Comparison of ENCODE assay signal across 24 mouse cellular contexts in genomic region chr14:68189876-68190275, GRCm38 (mm10).
DNase-seq lines count a peak whose midpoint lies in the region; ATAC-seq lines count a peak whose summit lies in the region.
"Had no signal": no experiment of that assay in that cellular context is flagged by ENCODE, and none has a peak within 500 bp of the region (broad histone marks: within the 10 kb centered on the region; RNA-seq: fewer than 3 reads in every experiment).

No protein-coding gene starts in this region.

- WGBS in hindbrain, embryonic 12.5 days: 57% methylated on average over 4 of the region's 4 CpGs
- WGBS in hindbrain, embryonic 14.5 days: 44% methylated on average over 4 of the region's 4 CpGs

- H3K36me3 ChIP-seq in hindbrain, embryonic 12.5 days: no peaks in the 10 kb centered on the region
- H3K36me3 ChIP-seq in hindbrain, embryonic 14.5 days (replicated peaks; ENCODE audit: control insufficient read depth, insufficient read depth): no peaks in the 10 kb centered on the region
- H3K36me3 ChIP-seq: embryonic facial prominence, embryonic 12.5 days; embryonic facial prominence, embryonic 15.5 days; heart, embryonic 13.5 days; hindbrain, embryonic 13.5 days had no signal

- H3K27ac ChIP-seq in hindbrain, embryonic 12.5 days: no peak overlapping the region
- H3K27ac ChIP-seq in hindbrain, embryonic 14.5 days: no peak overlapping the region
- H3K27ac ChIP-seq: embryonic facial prominence, embryonic 12.5 days; embryonic facial prominence, embryonic 15.5 days; gastrocnemius, adult 2 months; heart, embryonic 13.5 days had no signal

- no peak overlapping the region for H3K4me3 ChIP-seq in hindbrain, embryonic 12.5 days
- H3K4me3 ChIP-seq in hindbrain, embryonic 14.5 days (replicated peaks; ENCODE audit: low read length): no peak overlapping the region
- H3K4me3 ChIP-seq: embryonic facial prominence, embryonic 12.5 days; embryonic facial prominence, embryonic 15.5 days; gastrocnemius, adult 2 months; heart, embryonic 13.5 days; hindbrain, embryonic 13.5 days had no signal

- H3K9me3 ChIP-seq in hindbrain, embryonic 12.5 days (replicated peaks): no peaks in the 10 kb centered on the region
- H3K9me3 ChIP-seq in hindbrain, embryonic 14.5 days (ENCODE audit: control insufficient read depth, low read length): no peaks in the 10 kb centered on the region
- H3K9me3 ChIP-seq: embryonic facial prominence, embryonic 12.5 days; embryonic facial prominence, embryonic 15.5 days; heart, embryonic 13.5 days; hindbrain, embryonic 13.5 days had no signal

- H3K9ac ChIP-seq in hindbrain, embryonic 12.5 days: no peak overlapping the region
- no peak overlapping the region for H3K9ac ChIP-seq in hindbrain, embryonic 14.5 days
- H3K9ac ChIP-seq: embryonic facial prominence, embryonic 12.5 days; embryonic facial prominence, embryonic 15.5 days; forebrain, postnatal 0 days; heart, embryonic 13.5 days; hindbrain, embryonic 13.5 days had no signal

- peak; percentile 4 for DNase-seq in embryo, embryonic 10.5 days (ENCODE audit: low spot score)
- DNase-seq in embryo, embryonic 10 days (ENCODE audit: low spot score): no peak
- no peak for DNase-seq in hindbrain, embryonic 14.5 days (ENCODE audit: low spot score)
- peak; percentile 26 for DNase-seq in retina, postnatal 1 day
- DNase-seq in retina, embryonic 14.5 days (ENCODE audit: low spot score): no peak
- DNase-seq: adrenal gland, postnatal 10 days; cerebellum, adult 11-12 months; cerebellum, adult 8-10 months; cerebellum, postnatal 10 days; cerebellum, postnatal 36 days; forebrain, postnatal 0 days; gastrocnemius, adult 2 months; gastrocnemius, postnatal 14 days; heart, adult 18-20 months; heart, postnatal 14 days; heart, postnatal 4 days had no signal

- no peak overlapping the region for H3K4me2 ChIP-seq in hindbrain, embryonic 12.5 days (replicated peaks)
- no peak overlapping the region for H3K4me2 ChIP-seq in hindbrain, embryonic 14.5 days (replicated peaks)
- H3K4me2 ChIP-seq: embryonic facial prominence, embryonic 12.5 days; embryonic facial prominence, embryonic 15.5 days; heart, embryonic 13.5 days; hindbrain, embryonic 13.5 days had no signal

- H3K27me3 ChIP-seq in hindbrain, embryonic 12.5 days: no peaks in the 10 kb centered on the region
- H3K27me3 ChIP-seq in hindbrain, embryonic 14.5 days (ENCODE audit: control insufficient read depth, insufficient read depth, low read length): no peaks in the 10 kb centered on the region
- H3K27me3 ChIP-seq: embryonic facial prominence, embryonic 12.5 days; embryonic facial prominence, embryonic 15.5 days; heart, embryonic 13.5 days; hindbrain, embryonic 13.5 days; Patski had no signal

- 0 out of 2 replicates have a peak, but pooled peaks have one; percentile 52 for ATAC-seq in hindbrain, embryonic 12.5 days (ENCODE audit: low FRiP score)
- ATAC-seq in hindbrain, embryonic 14.5 days (ENCODE audit: low FRiP score): no peak
- ATAC-seq: forebrain, embryonic 14.5 days; forebrain, postnatal 0 days; intestine, postnatal 0 days; Patski had no signal

- H3K4me1 ChIP-seq in hindbrain, embryonic 12.5 days: peaks cover 7% of the 10 kb centered on the region
- peaks cover 4% of the 10 kb centered on the region; the same call in 1 of the 2 replicates for H3K4me1 ChIP-seq in hindbrain, embryonic 14.5 days (replicated peaks; ENCODE audit: control insufficient read depth, insufficient read depth, low read length)
- H3K4me1 ChIP-seq: embryonic facial prominence, embryonic 12.5 days; embryonic facial prominence, embryonic 15.5 days; heart, embryonic 13.5 days had no signal

Comparison
In these comparisons a context has a peak if more than half of its experiments do, and no peak if none do; other contexts are left out.
1. DNase-seq: peak in embryo, embryonic 10.5 days (single experiment) and retina, postnatal 1 day (single experiment); none in embryo, embryonic 10 days (single experiment), hindbrain, embryonic 14.5 days (single experiment) and retina, embryonic 14.5 days (single experiment).